Mouse (Mus musculus): ENCODE data around the gene Gabrr1. TPM values are rescaled to one million over a fixed set of nuclear protein-coding genes. Genes with fewer than 3 reads are reported as not detected.

Gabrr1 gene
- total RNA-seq, 2 experiments from 2014 or later: 0.14 TPM; not detected in 1

- DNase-seq: peak; percentile 21
These were observed 76.8 kb downstream of the Gabrr1 start, which contains the start of gene Srsf12 for GRCm38 (mm10) chr4:33208881-33209841. TSS of gene Srsf12 (plus strand) at chr4:33208991.

Other genes starting within 250 kb of the Gabrr1 start
- 1 to 10 TPM; 2.9 to 3.5 TPM for gene Ankrd6, start 181.7 kb upstream of the Gabrr1 start, total RNA-seq (2021)
- 10 to 100 TPM; 85.6 to 93.7 TPM for gene Rragd, start 149.5 kb upstream of the Gabrr1 start, total RNA-seq (2021)
- 10 to 100 TPM; 60.1 to 66.0 TPM for gene Ube2j1, start 101.1 kb upstream of the Gabrr1 start, total RNA-seq (2021)
- gene Gabrr2, start 69.5 kb upstream of the Gabrr1 start, total RNA-seq (2021): 1 to 10 TPM; 2.2 to 8.1 TPM
- gene Pm20d2, start 57.2 kb downstream of the Gabrr1 start, total RNA-seq (2021): 10 to 100 TPM; 39.9 to 45.1 TPM
- gene Srsf12, start 76.5 kb downstream of the Gabrr1 start, total RNA-seq (2021): under 1 TPM in 1 of 2 experiments, not detected in 1; 0.20 TPM
- 100 to 1,000 TPM; 103 to 112 TPM for gene Pnrc1, start 157.6 kb downstream of the Gabrr1 start, total RNA-seq (2021)
- gene Rngtt, start 177.8 kb downstream of the Gabrr1 start, total RNA-seq (2021): 10 to 100 TPM; 11.4 to 13.3 TPM

Measured in gastrocnemius, postnatal 10 days (tissue).